Mouse (Mus musculus) lung, embryonic 14.5 days (tissue): ENCODE data around the gene Cdkn2c. TPM values are rescaled to one million over a fixed set of nuclear protein-coding genes. Genes with fewer than 3 reads are reported as not detected.

ENCODE experiments used
- ATAC-seq: fragments of 200-750 bp; cut with Nextera tagmentation; 2 replicates; pipeline ENCODE4 v1.8.0; 2017; ENCODE audit warnings: mild to moderate bottlenecking, moderate TSS enrichment, moderate library complexity; ENCODE audit not compliant: insufficient read depth
- DNase-seq: peaks from one replicate; pipeline ENCODE4 v3.0.0-alpha.2; 2015
- H3K27ac ChIP-seq: fragments of 300-500 bp; sonication (generic); 2 replicates; pipeline ENCODE4 v1.5.1; 2014; ENCODE audit warnings: low read depth, mild to moderate bottlenecking, moderate library complexity
- H3K27me3 ChIP-seq: fragments of 300-500 bp; sonication (generic); 2 replicates; pipeline ENCODE4 v1.6.1; 2014; ENCODE audit warnings: low read length, control low read depth; ENCODE audit not compliant: insufficient read depth
- H3K36me3 ChIP-seq: fragments of 300-500 bp; sonication (generic); 2 replicates; pipeline ENCODE4 v1.6.1; 2014; ENCODE audit warnings: control low read depth; ENCODE audit not compliant: insufficient read depth
- H3K4me1 ChIP-seq: fragments of 300-500 bp; sonication (generic); 2 replicates; pipeline ENCODE4 v1.6.1; 2014; ENCODE audit warnings: antibody characterized with exemption, control low read depth; ENCODE audit not compliant: insufficient read depth
- H3K4me2 ChIP-seq: fragments of 300-500 bp; sonication (generic); 2 replicates; pipeline ENCODE4 v1.6.1; 2014; ENCODE audit warnings: mild to moderate bottlenecking
- H3K4me3 ChIP-seq: fragments of 300-500 bp; sonication (generic); 2 replicates; pipeline ENCODE4 v1.5.1; 2014; ENCODE audit warnings: low read depth, low read length
- H3K9ac ChIP-seq: fragments of 300-500 bp; sonication (generic); 2 replicates; pipeline ENCODE4 v1.6.1; 2014
- H3K9me3 ChIP-seq: fragments of 300-500 bp; sonication (generic); 2 replicates; pipeline ENCODE4 v1.6.1; 2016; ENCODE audit warnings: low read depth, low read length, control low read depth
- CTCF ChIP-seq: IDR thresholded peaks from 2 replicates; pipeline ENCODE4 v1.5.1; 2016; ENCODE audit warnings: antibody characterized with exemption, low read depth
- WGBS: fragments of 180-500 bp; shearing (Covaris S2); extraction: QIAGEN DNeasy Blood & Tissue Kit; methylation state at CpG from one replicate; pipeline ENCODE4 v1.1.7; 2014; 5-methylcytosine and 5-hydroxymethylcytosine counted together
- polyA plus RNA-seq: library from polyadenylated mRNA; unstranded; fragments of >200 nt; fragmentation: Nextera tagmentation; extraction: Ambion mirVana; gene quantifications from 2 replicates; pipeline ENCODE4 v1.2.1, GENCODE M21; 2014

Gene Cdkn2c
- polyA plus RNA-seq, 1 experiment from 2014 or later, result 11.0 TPM

DNA sequence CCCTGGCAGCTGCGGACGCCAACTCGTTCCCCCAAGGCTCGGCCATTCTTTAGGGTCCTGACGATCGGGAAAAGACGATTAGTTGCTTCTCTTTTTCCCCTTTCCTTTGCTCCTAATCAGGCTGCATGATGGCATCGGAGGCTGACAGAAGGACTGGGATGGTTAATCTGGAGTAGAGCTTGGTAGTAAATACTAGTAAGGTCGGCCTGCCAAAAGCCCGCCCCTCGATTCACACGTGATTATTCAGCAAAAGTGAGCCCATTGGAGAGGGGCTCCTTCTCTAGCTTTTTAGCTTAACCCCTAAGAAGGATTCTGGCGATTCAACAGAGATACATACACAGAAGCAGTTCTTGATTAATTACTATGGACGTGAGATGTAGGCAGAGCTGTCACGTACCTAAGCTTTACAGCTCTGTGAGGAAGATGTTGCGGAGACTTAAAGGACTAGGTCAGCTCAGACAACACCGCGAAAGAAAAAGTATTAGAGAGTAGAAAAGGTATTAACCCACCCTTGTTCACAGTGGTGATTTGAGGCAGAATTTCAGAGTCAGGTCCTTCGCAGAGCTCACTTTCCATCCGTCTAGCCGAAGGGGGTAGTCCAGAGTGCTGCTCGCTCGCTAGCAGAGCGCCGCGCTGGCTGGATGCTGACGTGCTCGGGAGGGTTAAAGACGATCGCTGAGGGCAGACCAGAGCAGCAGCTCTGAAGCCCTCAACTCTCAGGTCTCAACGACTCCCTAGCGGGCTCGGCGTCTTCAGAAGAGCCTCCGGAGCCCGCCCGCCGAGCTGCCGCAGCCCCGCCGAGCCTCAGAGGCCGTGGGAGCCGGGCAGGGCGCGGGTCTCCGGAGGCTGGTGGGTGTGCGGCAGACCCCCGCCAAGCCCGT is 1.6 kb downstream of the Cdkn2c start:
- no peaks in the 10 kb centered on the region for H3K9me3 ChIP-seq
- TF ChIP-seq CTCF, result no peak
- H3K27ac ChIP-seq, result peak overlapping the region; percentile 93
- WGBS, result under 1% methylated on average over 49 of the region's 49 CpGs
- H3K4me1 ChIP-seq, result 0 out of 2 replicates have a peak, but pooled peaks cover 3% of the 10 kb centered on the region
- no peaks in the 10 kb centered on the region for H3K36me3 ChIP-seq
- peak overlapping the region; percentile 89 for H3K9ac ChIP-seq
- H3K4me2 ChIP-seq, result peak overlapping the region; percentile 92
- peak overlapping the region; percentile 69 for H3K4me3 ChIP-seq
- peak; percentile 75 for DNase-seq
- peak; percentile 59 for ATAC-seq
- H3K27me3 ChIP-seq, result peaks cover 32% of the 10 kb centered on the region

DNA sequence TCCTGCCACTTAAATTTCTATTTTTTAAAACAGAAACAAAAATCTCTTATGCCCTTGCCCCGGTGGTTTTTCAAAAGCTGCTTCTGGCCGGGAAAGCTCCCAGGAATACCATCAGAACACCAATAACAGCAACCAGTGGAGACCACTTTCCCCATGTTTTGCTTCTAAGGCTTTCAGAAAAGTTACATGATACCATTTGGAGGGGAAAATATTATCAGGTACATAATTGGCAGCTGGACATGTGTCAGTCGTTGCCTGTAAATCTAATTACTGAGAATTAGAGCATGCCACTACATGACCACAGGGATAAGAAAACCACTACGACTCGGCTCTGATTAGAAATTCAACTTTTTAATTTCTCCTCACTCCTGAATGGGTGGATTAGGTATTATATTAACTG is 2.9 kb downstream of the Cdkn2c start:
- H3K36me3 ChIP-seq, result no peaks in the 10 kb centered on the region
- ATAC-seq, result no peak
- no peaks in the 10 kb centered on the region for H3K9me3 ChIP-seq
- DNase-seq, result no peak
- H3K4me2 ChIP-seq, result peak overlapping the region; percentile 92
- H3K4me3 ChIP-seq, result peak overlapping the region; percentile 69
- peaks cover 43% of the 10 kb centered on the region for H3K27me3 ChIP-seq
- 0 out of 2 replicates have a peak, but pooled peaks cover 3% of the 10 kb centered on the region for H3K4me1 ChIP-seq
- TF ChIP-seq CTCF, result no peak
- 10% methylated on average over 5 of the region's 5 CpGs for WGBS
- no peak overlapping the region for H3K27ac ChIP-seq
- no peak overlapping the region for H3K9ac ChIP-seq

- Histone ChIP-seq H3K4me2 (no peak overlapping the region), H3K4me1 (0 out of 2 replicates have a peak, but pooled peaks cover 6% of the 10 kb centered on the region), H3K27me3 (peaks cover 61% of the 10 kb centered on the region), H3K9ac (no peak overlapping the region), H3K4me3 (no peak overlapping the region), H3K9me3 (no peaks in the 10 kb centered on the region), H3K27ac (no peak overlapping the region), H3K36me3 (no peaks in the 10 kb centered on the region)
- DNase-seq (no peak), ATAC-seq (no peak)
- TF ChIP-seq CTCF, result no peak
- WGBS, result 17% methylated on average over 5 of the region's 5 CpGs
Observed at GRCm38 (mm10) chr4:109662271-109662670, 4.7 kb downstream of the Cdkn2c start.

GRCm38 (mm10) chr4:109661183-109661582 is 5.8 kb downstream of the Cdkn2c start:
- H3K4me3 ChIP-seq, result no peak overlapping the region
- H3K27me3 ChIP-seq, result peaks cover 72% of the 10 kb centered on the region
- TF ChIP-seq CTCF, result no peak
- ATAC-seq (no peak), DNase-seq (no peak)
- H3K4me1 ChIP-seq, result 0 out of 2 replicates have a peak, but pooled peaks cover 6% of the 10 kb centered on the region
- 24% methylated on average over 5 of the region's 5 CpGs for WGBS
- H3K9ac ChIP-seq, result no peak overlapping the region
- no peak overlapping the region for H3K27ac ChIP-seq
- no peak overlapping the region for H3K4me2 ChIP-seq
- H3K36me3 ChIP-seq, result no peaks in the 10 kb centered on the region
- no peaks in the 10 kb centered on the region for H3K9me3 ChIP-seq

DNA sequence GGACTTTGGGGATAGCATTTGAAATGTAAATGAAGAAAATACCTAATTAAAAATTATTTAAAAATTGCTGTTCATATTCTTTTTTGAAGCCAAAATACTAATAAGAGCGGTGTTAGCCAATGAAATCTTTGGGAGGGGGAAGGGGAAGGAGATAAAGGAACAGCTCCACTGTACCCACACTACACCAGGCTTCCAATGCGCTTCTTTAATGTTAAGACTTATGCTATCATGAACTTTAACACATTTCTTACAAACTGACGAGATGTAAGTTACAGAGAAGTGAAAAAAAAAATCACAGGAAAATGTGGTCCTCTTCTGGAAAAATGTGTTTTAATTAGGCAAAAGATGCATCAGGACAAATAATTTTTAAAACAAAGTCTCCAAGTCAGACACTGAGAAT is 6.4 kb downstream of the Cdkn2c start:
- H3K27ac ChIP-seq, result no peak overlapping the region
- DNase-seq (no peak), ATAC-seq (no peak)
- 0 out of 2 replicates have a peak, but pooled peaks cover 6% of the 10 kb centered on the region for H3K4me1 ChIP-seq
- 29% methylated on average over 3 of the region's 3 CpGs for WGBS
- H3K27me3 ChIP-seq, result peaks cover 77% of the 10 kb centered on the region
- no peak overlapping the region for H3K9ac ChIP-seq
- H3K36me3 ChIP-seq, result no peaks in the 10 kb centered on the region
- no peak for TF ChIP-seq CTCF
- H3K9me3 ChIP-seq, result no peaks in the 10 kb centered on the region
- no peak overlapping the region for H3K4me3 ChIP-seq
- no peak overlapping the region for H3K4me2 ChIP-seq

DNA sequence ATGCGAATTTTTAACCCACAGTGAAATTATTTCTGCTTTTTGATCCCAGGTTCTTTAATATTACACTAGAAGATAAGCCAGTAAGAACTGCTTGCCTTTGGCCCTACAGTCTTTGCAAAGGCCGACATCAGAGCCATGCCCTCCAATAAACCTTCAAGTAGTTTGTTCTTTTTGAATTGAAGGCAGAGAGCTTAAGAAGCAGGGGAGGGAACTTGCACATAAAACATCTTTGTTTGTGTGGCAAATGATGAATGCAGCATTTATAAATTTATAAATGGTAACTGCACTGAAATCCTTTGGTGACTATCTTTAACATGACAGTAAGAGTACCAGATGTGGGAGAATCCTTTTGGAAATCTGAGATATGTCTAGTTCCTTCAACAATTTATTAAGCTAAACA is 7.4 kb downstream of the Cdkn2c start:
- 16% methylated on average over 2 of the region's 2 CpGs for WGBS

GRCm38 (mm10) chr4:109658826-109659225 is 8.2 kb downstream of the Cdkn2c start:
- Histone ChIP-seq H3K9me3 (no peaks in the 10 kb centered on the region), H3K9ac (no peak overlapping the region), H3K27me3 (peaks cover 79% of the 10 kb centered on the region), H3K4me3 (no peak overlapping the region), H3K4me2 (no peak overlapping the region), H3K4me1 (0 out of 2 replicates have a peak, but pooled peaks cover 3% of the 10 kb centered on the region), H3K27ac (no peak overlapping the region), H3K36me3 (no peaks in the 10 kb centered on the region)
- DNase-seq (no peak), ATAC-seq (no peak)
- 7% methylated on average over 8 of the region's 8 CpGs for WGBS
- no peak for TF ChIP-seq CTCF

More for the DNA sequence above, 7.4 kb downstream of the Cdkn2c start:
- Histone ChIP-seq H3K9me3 (no peaks in the 10 kb centered on the region), H3K9ac (no peak overlapping the region), H3K4me1 (0 out of 2 replicates have a peak, but pooled peaks cover 6% of the 10 kb centered on the region), H3K27ac (no peak overlapping the region), H3K27me3 (peaks cover 82% of the 10 kb centered on the region), H3K4me2 (no peak overlapping the region), H3K36me3 (no peaks in the 10 kb centered on the region), H3K4me3 (no peak overlapping the region)
- no peak for ATAC-seq
- TF ChIP-seq CTCF, result no peak
- no peak for DNase-seq
